7 mouse cellular contexts compared by ENCODE assay signal in the genomic region with DNA sequence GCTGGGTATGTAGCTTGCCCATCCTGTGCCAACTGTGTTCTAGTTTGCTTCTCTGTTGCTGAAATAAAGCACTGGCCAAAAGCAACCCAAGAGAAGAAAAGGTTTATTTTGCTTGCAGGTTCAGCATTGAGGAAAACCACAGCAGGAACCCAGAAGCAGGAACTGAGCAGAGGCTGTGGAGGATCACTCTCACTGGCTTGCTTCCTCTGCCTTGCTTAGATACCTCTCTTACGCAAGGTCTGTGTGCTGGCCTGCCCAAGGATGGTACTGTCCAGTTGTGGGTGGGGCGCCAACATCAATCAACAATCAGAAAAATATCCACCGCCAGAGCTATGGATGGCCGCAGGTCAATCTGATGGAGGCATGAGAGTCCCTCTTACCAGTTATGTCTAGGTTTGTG.
"Had no signal": no experiment of that assay in that cellular context is flagged by ENCODE, and none has a peak within 500 bp of the region (broad histone marks: within the 10 kb centered on the region; RNA-seq: fewer than 3 reads in every experiment).

No protein-coding gene starts in this region.

- ATAC-seq: intestine, embryonic 16.5 days; midbrain, embryonic 13.5 days had no signal

- DNase-seq: kidney, adult 2 months; kidney, postnatal 25 days; layer of hippocampus, postnatal 36 days; retina, postnatal 1 day; right cerebral cortex, postnatal 4 days had no signal
